Mouse (Mus musculus) CH12.LX (cell line): Measurements from ENCODE around the gene Polr2l. TPM values are rescaled to one million over a fixed set of nuclear protein-coding genes. Genes with fewer than 3 reads are reported as not detected.

ENCODE experiments used
- DNase-seq: peaks from one replicate; pipeline ENCODE4 v3.0.0-alpha.2; 2013; ENCODE audit errors: extremely low read depth
- H3K27ac ChIP-seq: 2 replicates; pipeline ENCODE4 v1.5.1; 2012; ENCODE audit warnings: low read depth, mild to moderate bottlenecking, control low read depth, moderate library complexity; ENCODE audit not compliant: insufficient read depth
- H3K27me3 ChIP-seq: replicated peaks from 2 replicates; pipeline ENCODE3; 2012; ENCODE audit warnings: inconsistent platforms
- H3K36me3 ChIP-seq, 2 experiments: replicated peaks in 1 of 2; 2 replicates each; pipeline versions ENCODE3 to v1.6.1; 2012; ENCODE audit warnings: inconsistent platforms in 1 of 2, low read length in 1 of 2, mild to moderate bottlenecking in 1 of 2, mixed read lengths in 1 of 2, moderate library complexity in 1 of 2; ENCODE audit not compliant: control insufficient read depth in 1 of 2, insufficient read depth in 1 of 2
- H3K4me1 ChIP-seq, 2 experiments: 2 replicates each; pipeline ENCODE4 v1.6.1; 2012; ENCODE audit warnings: inconsistent platforms in 1 of 2, moderate library complexity in 1 of 2; ENCODE audit not compliant: insufficient read depth in 2 of 2, control insufficient read depth in 1 of 2
- H3K4me2 ChIP-seq: 2 replicates; pipeline ENCODE4 v1.6.1; 2012; ENCODE audit warnings: low read depth, mild to moderate bottlenecking, control low read depth; ENCODE audit not compliant: poor library complexity, insufficient read depth, severe bottlenecking
- H3K4me3 ChIP-seq, 3 experiments: fragments of 150-350 bp in 1 of 3; sonication (generic) in 1 of 3; replicated peaks in 1 of 3; 2 replicates each; pipeline versions ENCODE3 to v1.5.1; 2011 to 2012; ENCODE audit warnings: low read depth in 2 of 3, low read length in 2 of 3, mild to moderate bottlenecking in 2 of 3, moderate library complexity in 2 of 3, control low read depth in 1 of 3, improper control_type of control experiment in 1 of 3, inconsistent platforms in 1 of 3, mixed read lengths in 1 of 3; ENCODE audit not compliant: poor library complexity in 1 of 3
- H3K79me2 ChIP-seq: replicated peaks from 2 replicates; pipeline ENCODE4 v1.6.1; 2012; ENCODE audit warnings: mild to moderate bottlenecking, moderate library complexity; ENCODE audit not compliant: control insufficient read depth, poor library complexity, insufficient read depth, severe bottlenecking; ENCODE audit errors: extremely low read depth
- H3K9ac ChIP-seq: 2 replicates; pipeline ENCODE4 v1.6.1; 2012; ENCODE audit warnings: low read depth, mild to moderate bottlenecking, control low read depth, moderate library complexity; ENCODE audit not compliant: insufficient read depth
- H3K9me3 ChIP-seq: replicated peaks from 2 replicates; pipeline ENCODE3; 2012; ENCODE audit warnings: low read length, inconsistent platforms, mixed read lengths
- BHLHE40 ChIP-seq: IDR thresholded peaks from 2 replicates; pipeline ENCODE4 v1.6.1; 2011; ENCODE audit warnings: mild to moderate bottlenecking, low read depth, low read length, improper control_type of control experiment
- CHD1 ChIP-seq: IDR thresholded peaks from 2 replicates; pipeline ENCODE4 v1.6.1; 2012; ENCODE audit warnings: low read depth, low read length, improper control_type of control experiment, inconsistent platforms
- CHD2 ChIP-seq: IDR thresholded peaks from 2 replicates; pipeline ENCODE4 v1.6.1; 2011; ENCODE audit warnings: low read length, improper control_type of control experiment
- CTCF ChIP-seq, 2 experiments: IDR thresholded peaks in 1 of 2; conservative IDR thresholded peaks in 1 of 2; 2 replicates each; pipeline ENCODE4 v1.5.1; 2011 to 2012; ENCODE audit warnings: low read depth in 2 of 2, low read length in 2 of 2, improper control_type of control experiment in 1 of 2, inconsistent platforms in 1 of 2, mild to moderate bottlenecking in 1 of 2, moderate library complexity in 1 of 2
- E2F4 ChIP-seq: IDR thresholded peaks from 2 replicates; pipeline ENCODE4 v1.6.1; 2011; ENCODE audit warnings: low read depth, low read length, improper control_type of control experiment; ENCODE audit not compliant: insufficient replicate concordance
- ELF1 ChIP-seq: IDR thresholded peaks from 2 replicates; pipeline ENCODE4 v1.6.1; 2014; ENCODE audit warnings: low read depth, mild to moderate bottlenecking, inconsistent platforms, low read length, improper control_type of control experiment
- EP300 ChIP-seq: IDR thresholded peaks from 2 replicates; pipeline ENCODE4 v1.6.1; 2011; ENCODE audit warnings: low read length, improper control_type of control experiment
- ETS1 ChIP-seq: conservative IDR thresholded peaks from 2 replicates; pipeline ENCODE4 v1.6.1; 2012; ENCODE audit warnings: low read depth, mild to moderate bottlenecking, inconsistent platforms, low read length, improper control_type of control experiment, moderate library complexity
- GABPA ChIP-seq: IDR thresholded peaks from 2 replicates; pipeline ENCODE4 v1.6.1; 2012; ENCODE audit warnings: low read depth, low read length, improper control_type of control experiment, inconsistent platforms; ENCODE audit not compliant: insufficient replicate concordance
- HCFC1 ChIP-seq: IDR thresholded peaks from 2 replicates; pipeline ENCODE4 v1.6.1; 2012; ENCODE audit warnings: low read depth, mild to moderate bottlenecking, inconsistent platforms, low read length, improper control_type of control experiment
- IRF4 ChIP-seq: IDR thresholded peaks from 2 replicates; pipeline ENCODE4 v1.6.1; 2014; ENCODE audit warnings: low read depth, mild to moderate bottlenecking, inconsistent platforms, low read length, improper control_type of control experiment
- JUN ChIP-seq: IDR thresholded peaks from 2 replicates; pipeline ENCODE4 v1.6.1; 2011; ENCODE audit warnings: low read depth, mild to moderate bottlenecking, low read length, improper control_type of control experiment, moderate library complexity; ENCODE audit not compliant: insufficient read depth
- JUND ChIP-seq: conservative IDR thresholded peaks from 2 replicates; pipeline ENCODE4 v1.6.1; 2011; ENCODE audit warnings: low read depth, low read length, improper control_type of control experiment
- KAT2A ChIP-seq: IDR thresholded peaks from 2 replicates; pipeline ENCODE4 v1.6.1; 2012; ENCODE audit warnings: low read length, improper control_type of control experiment, inconsistent platforms; ENCODE audit not compliant: insufficient replicate concordance
- MAFK ChIP-seq: IDR thresholded peaks from 2 replicates; pipeline ENCODE4 v1.6.1; 2011; ENCODE audit warnings: low read length, improper control_type of control experiment; ENCODE audit not compliant: insufficient replicate concordance
- MAX ChIP-seq: IDR thresholded peaks from 2 replicates; pipeline ENCODE4 v1.6.1; 2011; ENCODE audit warnings: low read length, improper control_type of control experiment
- MAZ ChIP-seq: IDR thresholded peaks from 2 replicates; pipeline ENCODE4 v1.6.1; 2012; ENCODE audit warnings: low read depth, mild to moderate bottlenecking, inconsistent platforms, low read length, improper control_type of control experiment, moderate library complexity
- MEF2A ChIP-seq: IDR thresholded peaks from 2 replicates; pipeline ENCODE4 v1.6.1; 2014; ENCODE audit warnings: low read depth, mild to moderate bottlenecking, inconsistent platforms, low read length, improper control_type of control experiment, borderline replicate concordance
- MXI1 ChIP-seq: IDR thresholded peaks from 2 replicates; pipeline ENCODE4 v1.6.1; 2011; ENCODE audit warnings: mild to moderate bottlenecking, low read depth, low read length, improper control_type of control experiment
- MYC ChIP-seq: IDR thresholded peaks from 2 replicates; pipeline ENCODE4 v1.6.1; 2011; ENCODE audit warnings: low read depth, mild to moderate bottlenecking, improper control_type of control experiment, low read length
- NELFE ChIP-seq: IDR thresholded peaks from 2 replicates; pipeline ENCODE4 v1.6.1; 2011; ENCODE audit warnings: low read depth, low read length, improper control_type of control experiment
- NRF1 ChIP-seq: IDR thresholded peaks from 2 replicates; pipeline ENCODE4 v1.6.1; 2014; ENCODE audit warnings: low read depth, mild to moderate bottlenecking, inconsistent platforms, low read length, improper control_type of control experiment, moderate library complexity
- PAX5 ChIP-seq: IDR thresholded peaks from 2 replicates; pipeline ENCODE4 v1.6.1; 2012; ENCODE audit warnings: low read length, inconsistent platforms, mixed read lengths
- POLR2A ChIP-seq: IDR thresholded peaks from 2 replicates; pipeline ENCODE4 v1.6.1; 2011; ENCODE audit warnings: low read depth, mild to moderate bottlenecking, improper control_type of control experiment, low read length
- POLR2AphosphoS2 ChIP-seq: IDR thresholded peaks from 2 replicates; pipeline ENCODE4 v1.6.1; 2011; ENCODE audit warnings: low read depth, low read length, improper control_type of control experiment
- RAD21 ChIP-seq: IDR thresholded peaks from 2 replicates; pipeline ENCODE4 v1.6.1; 2011; ENCODE audit warnings: low read depth, mild to moderate bottlenecking, low read length, improper control_type of control experiment, moderate library complexity
- RCOR1 ChIP-seq: conservative IDR thresholded peaks from 2 replicates; pipeline ENCODE4 v1.6.1; 2012; ENCODE audit warnings: low read depth, mild to moderate bottlenecking, inconsistent platforms, low read length, improper control_type of control experiment
- SIN3A ChIP-seq: IDR thresholded peaks from 2 replicates; pipeline ENCODE4 v1.6.1; 2012; ENCODE audit warnings: low read length, improper control_type of control experiment, inconsistent platforms
- SMC3 ChIP-seq: IDR thresholded peaks from 2 replicates; pipeline ENCODE4 v1.6.1; 2011; ENCODE audit warnings: low read depth, low read length, improper control_type of control experiment
- TBP ChIP-seq: conservative IDR thresholded peaks from 2 replicates; pipeline ENCODE4 v1.6.1; 2011; ENCODE audit warnings: low read depth, low read length, improper control_type of control experiment
- TCF12 ChIP-seq: IDR thresholded peaks from 2 replicates; pipeline ENCODE4 v1.6.1; 2014; ENCODE audit warnings: low read depth, mild to moderate bottlenecking, inconsistent platforms, low read length, improper control_type of control experiment
- UBTF ChIP-seq: IDR thresholded peaks from 2 replicates; pipeline ENCODE4 v1.6.1; 2012; ENCODE audit warnings: low read depth, mild to moderate bottlenecking, inconsistent platforms, low read length, improper control_type of control experiment, moderate library complexity
- USF1 ChIP-seq: IDR thresholded peaks from 2 replicates; pipeline ENCODE4 v1.6.1; 2014; ENCODE audit warnings: low read depth, mild to moderate bottlenecking, inconsistent platforms, low read length, improper control_type of control experiment
- USF2 ChIP-seq: conservative IDR thresholded peaks from 2 replicates; pipeline ENCODE4 v1.6.1; 2011; ENCODE audit warnings: low read depth, low read length, improper control_type of control experiment
- ZC3H11A ChIP-seq: IDR thresholded peaks from 2 replicates; pipeline ENCODE4 v1.6.1; 2012; ENCODE audit warnings: low read depth, mild to moderate bottlenecking, inconsistent platforms, low read length, improper control_type of control experiment
- ZKSCAN1 ChIP-seq: IDR thresholded peaks from 2 replicates; pipeline ENCODE4 v1.6.1; 2012; ENCODE audit warnings: low read depth, inconsistent platforms, low read length, improper control_type of control experiment, borderline replicate concordance
- ZMIZ1 ChIP-seq: IDR thresholded peaks from 2 replicates; pipeline ENCODE4 v1.6.1; 2012; ENCODE audit warnings: low read depth, mild to moderate bottlenecking, inconsistent platforms, low read length, improper control_type of control experiment
- ZNF384 ChIP-seq: IDR thresholded peaks from 2 replicates; pipeline ENCODE4 v1.6.1; 2012; ENCODE audit warnings: low read depth, low read length, improper control_type of control experiment, inconsistent platforms
- dilution Hi-C: fragments of 300-500 bp; cut with MboI; formaldehyde crosslinking; loops from 2 replicates; pipeline ENCODE4 v1.14.3; 2020; ENCODE audit warnings: low sequenced_read_pairs; ENCODE audit not compliant: extremely low pct_unique_long_range_greater_than_20kb, extremely low pct_ligation_motif_present
- in situ Hi-C: fragments of 300-500 bp; cut with MboI; formaldehyde crosslinking; loops from 3 replicates; pipeline ENCODE4 v1.14.3; 2019; ENCODE audit warnings: low sequenced_read_pairs, low pct_ligation_motif_present, low pct_unique_long_range_greater_than_20kb, mixed read lengths
- polyA plus RNA-seq: library from polyadenylated mRNA; unstranded; fragments of >175 nt; gene quantifications from 2 replicates; pipeline ENCODE4 v1.2.1, GENCODE M21; 2012; ENCODE audit warnings: low read depth; ENCODE audit not compliant: insufficient read length
- total RNA-seq, 2 experiments: library from RNA; depleted of rRNA; stranded (reverse); fragments of 300-350 nt in 1 of 2; fragments of >200 nt in 1 of 2; gene quantifications; 2 replicates each; pipeline ENCODE4 v1.2.3; 2012 to 2014

Polr2l gene
- total and polyA plus RNA-seq, 3 experiments = 35.7 to 82.3 (median 64.8) TPM

- Histone ChIP-seq H3K4me1 (peaks cover 15 to 43% of the 10 kb centered on the region in 2 experiments), H3K27ac (peak overlapping the region; percentile 36), H3K27me3 (no peaks in the 10 kb centered on the region), H3K9me3 (no peaks in the 10 kb centered on the region), H3K36me3 (peaks cover 38 to 47% of the 10 kb centered on the region in 2 experiments), H3K9ac (peak overlapping the region; percentile 93)
- peak; percentile 86 for DNase-seq
- dilution Hi-C loops = no loop called here
- no peak for TF ChIP-seq ZMIZ1
- TF ChIP-seq SMC3 = peak; percentile 37
- no peak for TF ChIP-seq GABPA
- no peak for TF ChIP-seq RCOR1
- no peak for TF ChIP-seq PAX5
- no peak for TF ChIP-seq CHD2
- no peak for TF ChIP-seq ZC3H11A
- no peak for TF ChIP-seq MAZ
- no peak for TF ChIP-seq USF2
- no peak for TF ChIP-seq E2F4
- TF ChIP-seq IRF4 = peak; percentile 54
- TF ChIP-seq POLR2A = peak; percentile 48; the same call in 1 of the 2 replicates
- TF ChIP-seq CTCF (conservative IDR thresholded peaks at IDR 0.05 in 1 of 2, IDR thresholded peaks at IDR 0.05 in 1 of 2; ENCODE audit: low read depth in 2 of 2, low read length in 2 of 2) = peak; percentile 10 to 74; a peak in 2 of 4 replicates
- no peak for TF ChIP-seq ZKSCAN1
- TF ChIP-seq EP300 = peak; percentile 65; the same call in 1 of the 2 replicates
- TF ChIP-seq POLR2AphosphoS2 = no peak
- no peak for TF ChIP-seq USF1
- no peak for TF ChIP-seq JUN
- TF ChIP-seq HCFC1 = peak; percentile 37
- TF ChIP-seq NRF1 = no peak
- no peak for TF ChIP-seq KAT2A
- TF ChIP-seq ETS1 = peak; percentile 31; the same call in 1 of the 2 replicates
- TF ChIP-seq ZNF384 = no peak
- peak; percentile 43; the same call in 1 of the 2 replicates for TF ChIP-seq BHLHE40
- peak; percentile 79; the same call in 1 of the 2 replicates for TF ChIP-seq MYC
- 0 out of 2 replicates have a peak, but pooled peaks have one; percentile 43 for TF ChIP-seq TBP
- peak; percentile 57 for TF ChIP-seq MAX
- TF ChIP-seq MAFK = no peak
- TF ChIP-seq NELFE = no peak
- TF ChIP-seq CHD1 = peak; percentile 99
- peak; percentile 72; the same call in 1 of the 2 replicates for TF ChIP-seq TCF12
- no peak for TF ChIP-seq MXI1
- peak; percentile 56; the same call in 1 of the 2 replicates for TF ChIP-seq SIN3A
- TF ChIP-seq UBTF = no peak
- no peak for TF ChIP-seq JUND
- TF ChIP-seq MEF2A = peak; percentile 53; the same call in 1 of the 2 replicates
- no peak for TF ChIP-seq ELF1
- TF ChIP-seq RAD21 = peak; percentile 53
- TF ChIP-seq, all 38 proteins: peak for 16
- in situ Hi-C loops = no loop called here
- peaks cover 17% of the 10 kb centered on the region for H3K79me2 ChIP-seq
- peak overlapping the region; percentile 64 to 91 (median 67) for H3K4me3 ChIP-seq
- H3K4me2 ChIP-seq = peak overlapping the region; percentile 97
Observed at GRCm38 (mm10) chr7:141443081-141443821, 31.7 kb downstream of the Polr2l start.
